Mouse (Mus musculus) olfactory bulb, adult 2 months (tissue): ENCODE data around the gene Arhgap23.

ENCODE experiments used
- CTCF ChIP-seq: fragments of 200-500 bp; IDR thresholded peaks from 2 replicates; pipeline ENCODE4 v1.5.1; 2012; ENCODE audit warnings: low read depth, mild to moderate bottlenecking, low read length, moderate library complexity; ENCODE audit not compliant: insufficient read depth
- POLR2A ChIP-seq: fragments of 200-500 bp; IDR thresholded peaks from 2 replicates; pipeline ENCODE4 v1.6.1; 2012; ENCODE audit warnings: mild to moderate bottlenecking, low read depth, low read length, moderate library complexity; ENCODE audit not compliant: insufficient read depth

- no peak for TF ChIP-seq CTCF
- no peak for TF ChIP-seq POLR2A
Measured at GRCm38 (mm10) chr11:97524306-97524705, 109.0 kb downstream of the Arhgap23 start.
